Mouse (Mus musculus) embryonic fibroblast, embryonic 13.5 days (primary cell): Measurements from ENCODE around the gene Nfu1. TPM values are rescaled to one million over a fixed set of nuclear protein-coding genes. Genes with fewer than 3 reads are reported as not detected.
A peak's percentile ranks its signal among the peaks of the same experiment; 100 is the strongest.

Source experiments
- H3K27ac ChIP-seq: 2 replicates; pipeline ENCODE4 v1.5.1; 2012; ENCODE audit warnings: low read length, control low read depth, inconsistent platforms; ENCODE audit not compliant: insufficient read depth
- H3K4me1 ChIP-seq: 2 replicates; pipeline ENCODE4 v1.6.1; 2011; ENCODE audit warnings: low read length; ENCODE audit not compliant: control insufficient read depth, insufficient read depth
- H3K4me3 ChIP-seq: 2 replicates; pipeline ENCODE4 v1.5.1; 2011; ENCODE audit warnings: mild to moderate bottlenecking, control low read depth, low read length; ENCODE audit not compliant: insufficient read depth
- CTCF ChIP-seq: IDR thresholded peaks from 2 replicates; pipeline ENCODE4 v1.5.1; 2011; ENCODE audit warnings: mild to moderate bottlenecking, control low read depth, low read length, moderate library complexity, borderline replicate concordance; ENCODE audit not compliant: insufficient read depth
- POLR2A ChIP-seq: IDR thresholded peaks from 2 replicates; pipeline ENCODE4 v1.6.1; 2011; ENCODE audit warnings: low read depth, mild to moderate bottlenecking, control low read depth, low read length, moderate library complexity
- polyA plus RNA-seq: library from polyadenylated mRNA; stranded (reverse); fragments of >200 nt; gene quantifications from 2 replicates; pipeline ENCODE4 v1.2.4, GENCODE M21; 2011; ENCODE audit warnings: low read depth; ENCODE audit not compliant: missing spikeins, insufficient read length

Nfu1 gene
- polyA plus RNA-seq, 1 experiment, result 98.7 TPM

DNA sequence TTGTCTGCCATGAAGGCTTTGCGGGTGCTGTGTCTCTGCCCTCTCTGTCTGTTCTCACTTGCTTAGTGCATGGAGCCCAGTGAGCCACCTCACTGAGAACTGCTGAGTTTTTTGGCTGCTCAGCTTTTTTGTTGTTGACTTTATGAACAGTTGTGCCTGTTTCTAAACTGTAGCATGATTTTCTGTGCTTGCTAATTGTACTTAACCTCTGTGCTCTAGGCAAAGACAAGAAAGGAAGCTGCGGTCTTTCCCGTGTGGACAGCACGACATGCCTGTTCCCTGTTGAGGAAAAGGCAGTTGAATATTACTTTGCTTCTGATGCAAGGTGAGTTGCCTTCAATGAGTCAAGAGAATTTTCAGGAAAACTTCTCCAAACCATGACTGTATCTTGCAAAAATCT, 54.5 kb downstream of the Nfu1 start:
- no peak overlapping the region for H3K27ac ChIP-seq
- H3K4me1 ChIP-seq, result no peaks in the 10 kb centered on the region
- no peak overlapping the region for H3K4me3 ChIP-seq
- TF ChIP-seq POLR2A (no peak), CTCF (no peak)

DNA sequence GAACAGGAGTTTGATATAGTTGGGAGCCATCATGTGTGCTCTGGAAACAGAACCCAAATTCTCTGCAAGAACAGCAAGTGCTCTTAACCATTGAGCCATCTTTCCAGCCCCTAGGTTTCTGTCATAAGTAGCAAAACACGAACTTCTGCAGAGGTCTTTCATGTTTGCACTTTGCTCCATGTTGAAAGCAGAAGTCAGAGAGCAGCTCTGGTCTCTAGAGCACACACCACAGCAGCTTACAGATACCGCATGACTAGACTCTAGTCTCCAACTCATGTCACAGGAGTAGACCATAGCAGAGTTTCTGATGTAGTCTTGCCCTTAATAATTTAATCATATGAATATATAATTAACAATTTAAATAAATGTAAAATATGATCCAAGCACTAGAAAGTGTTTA, 59.2 kb downstream of the Nfu1 start:
- TF ChIP-seq POLR2A (no peak), CTCF (no peak)
- Histone ChIP-seq H3K4me3 (no peak overlapping the region), H3K27ac (no peak overlapping the region), H3K4me1 (peaks cover 5% of the 10 kb centered on the region; the same call in 1 of the 2 replicates)

DNA sequence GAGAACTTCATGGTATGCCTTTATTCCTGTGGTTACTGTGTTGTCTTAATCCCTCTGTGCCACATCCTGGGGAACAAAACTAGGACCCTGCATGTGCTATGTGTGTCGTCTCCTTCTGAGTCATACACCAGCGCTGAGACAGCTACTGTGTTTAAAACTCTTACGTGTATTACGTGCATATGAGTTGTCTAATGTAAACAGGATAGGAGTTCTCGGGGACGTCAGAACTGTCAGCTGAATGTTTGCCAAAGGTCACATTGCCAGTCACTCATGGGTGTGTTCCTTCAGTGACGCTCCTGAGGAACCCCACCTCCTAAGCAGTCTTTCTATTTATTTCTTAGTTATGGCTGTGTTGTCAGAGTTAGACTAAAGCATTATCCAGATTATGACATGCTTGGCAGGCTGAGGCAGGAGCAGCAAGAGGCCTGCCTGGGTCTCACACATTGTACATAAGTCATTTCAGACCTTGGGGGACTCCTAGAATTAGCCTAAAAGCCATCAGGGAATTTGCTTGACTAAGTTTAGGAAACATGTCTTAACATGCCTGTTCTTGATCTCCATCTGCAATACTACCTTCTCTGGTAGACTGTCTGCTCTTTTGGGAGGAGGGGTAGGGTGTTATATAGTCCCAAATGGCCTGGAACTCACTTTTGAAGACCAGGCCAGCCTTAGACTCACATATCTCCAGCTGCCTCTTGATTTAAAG, 60.3 kb downstream of the Nfu1 start:
- peaks cover 5% of the 10 kb centered on the region; the same call in 1 of the 2 replicates for H3K4me1 ChIP-seq
- peak overlapping the region; percentile 84 for H3K27ac ChIP-seq
- no peak overlapping the region for H3K4me3 ChIP-seq
- TF ChIP-seq CTCF, result no peak
- no peak for TF ChIP-seq POLR2A

DNA sequence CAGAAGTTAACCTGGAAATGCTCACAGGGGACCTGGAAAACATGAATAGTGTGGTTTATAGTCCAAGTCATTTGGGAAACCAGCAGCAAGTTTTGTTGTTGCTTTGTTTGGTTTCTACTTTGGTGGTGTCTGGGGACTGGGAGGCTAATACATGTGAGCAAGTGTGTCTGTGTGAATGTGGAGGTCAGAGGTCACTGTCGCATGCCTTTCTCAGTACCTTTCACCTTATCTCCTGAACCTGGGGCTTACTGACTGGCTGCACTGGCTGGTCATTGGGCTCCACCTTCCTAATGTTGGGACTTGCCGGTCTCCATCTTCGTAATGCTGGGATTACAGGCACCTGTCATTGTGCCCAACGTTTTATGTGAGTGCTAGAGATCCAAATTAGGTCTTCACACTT, 61.6 kb downstream of the Nfu1 start:
- Histone ChIP-seq H3K4me3 (no peak overlapping the region), H3K4me1 (peaks cover 5% of the 10 kb centered on the region; the same call in 1 of the 2 replicates), H3K27ac (no peak overlapping the region)
- TF ChIP-seq POLR2A (no peak), CTCF (no peak)

DNA sequence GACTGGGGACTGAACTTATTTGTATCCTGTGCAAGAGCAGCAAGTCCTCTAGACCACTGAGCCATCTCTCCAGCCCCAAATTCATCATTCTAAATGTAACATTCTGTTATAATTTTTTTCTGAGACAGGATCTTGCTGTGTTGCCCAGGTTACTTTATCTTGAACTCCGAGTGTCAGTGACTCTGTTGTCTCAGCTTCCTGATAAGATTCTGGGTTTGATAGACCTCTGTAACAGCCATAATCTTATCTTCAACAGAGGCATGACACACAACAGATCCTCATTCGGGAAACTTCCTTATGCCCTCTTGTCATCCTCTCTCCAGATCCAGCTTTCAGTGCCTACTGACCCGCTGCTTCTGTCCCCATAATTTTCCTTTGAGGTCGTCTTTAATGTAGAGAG, 63.7 kb downstream of the Nfu1 start:
- H3K4me3 ChIP-seq, result no peak overlapping the region
- H3K27ac ChIP-seq, result no peak overlapping the region
- no peak for TF ChIP-seq CTCF
- TF ChIP-seq POLR2A, result no peak
- peaks cover 8% of the 10 kb centered on the region; the same call in 1 of the 2 replicates for H3K4me1 ChIP-seq

GRCm38 (mm10) chr6:87075092-87075685, 66.2 kb downstream of the Nfu1 start:
- H3K4me1 ChIP-seq, result 0 out of 2 replicates have a peak, but pooled peaks cover 5% of the 10 kb centered on the region
- no peak overlapping the region for H3K27ac ChIP-seq
- H3K4me3 ChIP-seq, result no peak overlapping the region
- no peak for TF ChIP-seq POLR2A
- no peak for TF ChIP-seq CTCF

Other genes starting within 250 kb of the Nfu1 start
- gene Anxa4, start 215.7 kb upstream of the Nfu1 start, polyA plus RNA-seq, result 87.3 and 105 TPM in 2 replicates
- gene Aak1, start 159.7 kb upstream of the Nfu1 start, polyA plus RNA-seq, result 66.8 and 73.3 TPM in 2 replicates
- gene Gfpt1, start 33.6 kb downstream of the Nfu1 start, polyA plus RNA-seq, result 78.5 and 86.5 TPM in 2 replicates
- 0.23 and 0.60 TPM in 2 replicates for gene D6Ertd527e, start 95.5 kb downstream of the Nfu1 start, polyA plus RNA-seq